Mouse (Mus musculus) megakaryocyte, embryonic 14.5 days (primary cell): ENCODE data around the gene Myb. TPM values are rescaled to one million over a fixed set of nuclear protein-coding genes. Genes with fewer than 3 reads are reported as not detected.

Source experiments
- H3K27me3 ChIP-seq: replicated peaks from 2 replicates; pipeline ENCODE3; 2012; ENCODE audit warnings: inconsistent platforms
- H3K36me3 ChIP-seq: replicated peaks from 2 replicates; pipeline ENCODE3; 2012; ENCODE audit warnings: low read length, inconsistent platforms, mixed read lengths
- H3K4me1 ChIP-seq: 2 replicates; pipeline ENCODE4 v1.6.1; 2012; ENCODE audit warnings: inconsistent platforms
- H3K4me3 ChIP-seq: replicated peaks from 2 replicates; pipeline ENCODE3; 2012; ENCODE audit warnings: moderate library complexity, mild to moderate bottlenecking, inconsistent platforms
- H3K9me3 ChIP-seq: 2 replicates; pipeline ENCODE4 v1.6.1; 2012; ENCODE audit warnings: inconsistent platforms
- FLI1 ChIP-seq: IDR thresholded peaks from 2 replicates; pipeline ENCODE4 v1.6.1; 2012; ENCODE audit warnings: low read length, inconsistent platforms, mixed read lengths
- GATA1 ChIP-seq: IDR thresholded peaks from 3 replicates; pipeline ENCODE4 v1.6.1; 2012; ENCODE audit warnings: mixed read lengths, low read length, inconsistent platforms, borderline replicate concordance
- polyA plus RNA-seq: library from polyadenylated mRNA; stranded (reverse); fragments of >175 nt; gene quantifications from 2 replicates; pipeline ENCODE4 v1.2.3, GENCODE M21; 2012; ENCODE audit warnings: low replicate concordance; ENCODE audit not compliant: insufficient read depth

Myb gene
- 2.0 TPM in 1 of 2 replicates, not detected in the other for polyA plus RNA-seq

- Histone ChIP-seq H3K36me3 (no peaks in the 10 kb centered on the region), H3K4me3 (peak within 1 kb of the TSS; percentile 94), H3K4me1 (peaks cover 51% of the 10 kb centered on the region), H3K9me3 (no peaks in the 10 kb centered on the region), H3K27me3 (peaks cover 25% of the 10 kb centered on the region)
- TF ChIP-seq FLI1 (no peak), GATA1 (no peak)
Measured at GRCm38 (mm10) chr10:21160537-21161358, at the start of gene Myb. TSS of gene Myb (minus strand) at chr10:21160984.

GRCm38 (mm10) chr10:21207378-21207777, 46.6 kb upstream of the Myb start:
- peaks cover 29% of the 10 kb centered on the region for H3K4me1 ChIP-seq
- no peaks in the 10 kb centered on the region for H3K9me3 ChIP-seq
- no peaks in the 10 kb centered on the region for H3K36me3 ChIP-seq
- H3K4me3 ChIP-seq, result no peak overlapping the region
- TF ChIP-seq GATA1 (no peak), FLI1 (no peak)
- H3K27me3 ChIP-seq, result no peaks in the 10 kb centered on the region

- H3K9me3 ChIP-seq, result no peaks in the 10 kb centered on the region
- peaks cover 29% of the 10 kb centered on the region for H3K4me1 ChIP-seq
- no peak overlapping the region for H3K4me3 ChIP-seq
- no peak for TF ChIP-seq GATA1
- no peaks in the 10 kb centered on the region for H3K27me3 ChIP-seq
- H3K36me3 ChIP-seq, result no peaks in the 10 kb centered on the region
Measured at GRCm38 (mm10) chr10:21206232-21206631, 45.4 kb upstream of the Myb start.

GRCm38 (mm10) chr10:21204496-21205085, 43.8 kb upstream of the Myb start:
- Histone ChIP-seq H3K4me3 (no peak overlapping the region), H3K9me3 (no peaks in the 10 kb centered on the region), H3K36me3 (no peaks in the 10 kb centered on the region), H3K4me1 (peaks cover 32% of the 10 kb centered on the region), H3K27me3 (no peaks in the 10 kb centered on the region)
- TF ChIP-seq FLI1 (no peak), GATA1 (no peak)

GRCm38 (mm10) chr10:21203886-21204285, 43.1 kb upstream of the Myb start:
- peaks cover 32% of the 10 kb centered on the region for H3K4me1 ChIP-seq
- no peaks in the 10 kb centered on the region for H3K36me3 ChIP-seq

GRCm38 (mm10) chr10:21203461-21203860, 42.7 kb upstream of the Myb start:
- H3K9me3 ChIP-seq, result no peaks in the 10 kb centered on the region
- no peaks in the 10 kb centered on the region for H3K36me3 ChIP-seq
- H3K4me3 ChIP-seq, result no peak overlapping the region
- H3K4me1 ChIP-seq, result peaks cover 32% of the 10 kb centered on the region
- H3K27me3 ChIP-seq, result no peaks in the 10 kb centered on the region
- no peak for TF ChIP-seq GATA1
- TF ChIP-seq FLI1, result no peak

More at GRCm38 (mm10) chr10:21203886-21204285, 43.1 kb upstream of the Myb start:
- Histone ChIP-seq H3K27me3 (no peaks in the 10 kb centered on the region), H3K9me3 (no peaks in the 10 kb centered on the region), H3K4me3 (no peak overlapping the region)
- no peak for TF ChIP-seq FLI1
- no peak for TF ChIP-seq GATA1

- Histone ChIP-seq H3K27me3 (no peaks in the 10 kb centered on the region), H3K4me3 (no peak overlapping the region), H3K4me1 (peaks cover 44% of the 10 kb centered on the region), H3K36me3 (no peaks in the 10 kb centered on the region), H3K9me3 (no peaks in the 10 kb centered on the region)
- TF ChIP-seq FLI1 (no peak), GATA1 (no peak)
Measured at GRCm38 (mm10) chr10:21200761-21201160, 40.0 kb upstream of the Myb start.

- TF ChIP-seq GATA1, result no peak
- no peak for TF ChIP-seq FLI1
- Histone ChIP-seq H3K36me3 (no peaks in the 10 kb centered on the region), H3K27me3 (no peaks in the 10 kb centered on the region), H3K4me1 (peaks cover 41% of the 10 kb centered on the region), H3K9me3 (no peaks in the 10 kb centered on the region), H3K4me3 (no peak overlapping the region)
Measured at GRCm38 (mm10) chr10:21200322-21200721, 39.5 kb upstream of the Myb start.

- H3K36me3 ChIP-seq, result no peaks in the 10 kb centered on the region
- peaks cover 51% of the 10 kb centered on the region for H3K4me1 ChIP-seq
- peak overlapping the region; percentile 12 for H3K4me3 ChIP-seq
Measured at GRCm38 (mm10) chr10:21196646-21197116, 35.9 kb upstream of the Myb start.

GRCm38 (mm10) chr10:21195597-21195996, 34.8 kb upstream of the Myb start:
- no peaks in the 10 kb centered on the region for H3K9me3 ChIP-seq
- TF ChIP-seq GATA1 (no peak), FLI1 (no peak)
- no peaks in the 10 kb centered on the region for H3K27me3 ChIP-seq
- peaks cover 48% of the 10 kb centered on the region for H3K4me1 ChIP-seq
- H3K36me3 ChIP-seq, result no peaks in the 10 kb centered on the region
- H3K4me3 ChIP-seq, result no peak overlapping the region

More at GRCm38 (mm10) chr10:21196646-21197116, 35.9 kb upstream of the Myb start:
- TF ChIP-seq FLI1 (no peak), GATA1 (no peak)
- Histone ChIP-seq H3K9me3 (no peaks in the 10 kb centered on the region), H3K27me3 (no peaks in the 10 kb centered on the region)
